Mouse (Mus musculus) kidney, adult 2 months (tissue): ENCODE results near the gene Sptssb. TPM values are rescaled to one million over a fixed set of nuclear protein-coding genes. Genes with fewer than 3 reads are reported as not detected.

Experiments
- DNase-seq: peaks from one replicate; pipeline ENCODE4 v3.0.0; 2021
- H3K27ac ChIP-seq: fragments of 200-500 bp; 2 replicates; pipeline ENCODE4 v1.5.1; 2012; ENCODE audit warnings: low read depth, low read length, control low read depth, inconsistent platforms; ENCODE audit not compliant: insufficient read depth
- H3K27me3 ChIP-seq: fragments of 200-500 bp; replicated peaks from 2 replicates; pipeline ENCODE4 v1.6.1; 2012; ENCODE audit warnings: mild to moderate bottlenecking, moderate library complexity, low read length, inconsistent platforms; ENCODE audit not compliant: control insufficient read depth, insufficient read depth
- H3K36me3 ChIP-seq: fragments of 200-500 bp; 2 replicates; pipeline ENCODE4 v1.6.1; 2012; ENCODE audit warnings: mild to moderate bottlenecking, moderate library complexity, low read length, inconsistent platforms; ENCODE audit not compliant: control insufficient read depth, insufficient read depth
- H3K4me1 ChIP-seq: fragments of 200-500 bp; 2 replicates; pipeline ENCODE4 v1.6.1; 2011; ENCODE audit warnings: low read length; ENCODE audit not compliant: control insufficient read depth, insufficient read depth
- H3K4me3 ChIP-seq: fragments of 200-500 bp; 2 replicates; pipeline ENCODE4 v1.5.1; 2011; ENCODE audit warnings: mild to moderate bottlenecking, low read depth, low read length, control low read depth; ENCODE audit not compliant: insufficient read depth
- CTCF ChIP-seq: fragments of 200-500 bp; conservative IDR thresholded peaks from 2 replicates; pipeline ENCODE4 v1.5.1; 2011; ENCODE audit warnings: low read depth, mild to moderate bottlenecking, control low read depth, low read length, moderate library complexity, mixed read lengths; ENCODE audit not compliant: insufficient read depth, insufficient read length
- POLR2A ChIP-seq: fragments of 200-500 bp; IDR thresholded peaks from one replicate; pipeline ENCODE4 v1.6.1; 2011; ENCODE audit warnings: low read depth, low read length, control low read depth
- WGBS: fragments of 180-500 bp; shearing (Covaris S2); methylation state at CpG from one replicate; pipeline ENCODE4 v1.1.7; 2018; 5-methylcytosine and 5-hydroxymethylcytosine counted together
- polyA plus RNA-seq: library from polyadenylated mRNA; depleted of rRNA; stranded (reverse); fragments of >200 nt; gene quantifications from 2 replicates; pipeline ENCODE4 v1.2.3, GENCODE M21; 2012

Gene Sptssb
- polyA plus RNA-seq, 1 experiment = 14.5 TPM

DNA sequence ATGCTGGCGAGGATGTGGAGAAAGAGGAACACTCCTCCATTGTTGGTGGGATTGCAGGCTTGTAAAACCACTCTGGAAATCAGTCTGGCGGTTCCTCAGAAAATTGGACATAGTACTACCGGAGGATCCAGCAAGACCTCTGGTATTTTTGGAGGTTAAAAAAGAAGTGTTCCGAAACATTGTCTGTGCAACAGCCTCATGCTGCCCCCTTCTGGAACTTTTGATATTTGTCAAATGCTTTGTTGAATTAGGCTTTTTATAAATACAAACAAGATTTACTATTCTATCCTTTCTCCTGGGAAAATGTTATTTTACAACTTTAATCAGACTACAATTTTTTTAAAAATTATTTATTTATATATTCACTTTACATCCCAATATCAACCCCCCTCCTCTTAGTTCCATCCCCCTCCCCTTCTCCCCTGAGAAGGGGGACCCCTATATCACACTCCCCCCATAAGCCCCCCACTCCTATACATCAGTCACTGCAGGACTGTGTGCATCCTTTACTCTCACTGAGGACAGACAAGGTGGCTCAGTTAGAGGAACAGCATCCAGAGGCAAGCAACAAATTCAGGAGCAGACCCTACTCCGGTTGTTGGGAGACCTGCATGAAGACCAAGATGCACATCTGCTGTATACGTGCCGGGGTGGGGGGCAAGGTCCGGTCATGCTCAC, 38.3 kb upstream of the Sptssb start:
- TF ChIP-seq CTCF = no peak
- no peak for TF ChIP-seq POLR2A
- Histone ChIP-seq H3K4me1 (no peaks in the 10 kb centered on the region), H3K27me3 (no peaks in the 10 kb centered on the region), H3K27ac (no peak overlapping the region), H3K36me3 (no peaks in the 10 kb centered on the region), H3K4me3 (no peak overlapping the region)
- DNase-seq = peak; percentile 46
- 67% methylated on average over 7 of the region's 8 CpGs for WGBS

DNA sequence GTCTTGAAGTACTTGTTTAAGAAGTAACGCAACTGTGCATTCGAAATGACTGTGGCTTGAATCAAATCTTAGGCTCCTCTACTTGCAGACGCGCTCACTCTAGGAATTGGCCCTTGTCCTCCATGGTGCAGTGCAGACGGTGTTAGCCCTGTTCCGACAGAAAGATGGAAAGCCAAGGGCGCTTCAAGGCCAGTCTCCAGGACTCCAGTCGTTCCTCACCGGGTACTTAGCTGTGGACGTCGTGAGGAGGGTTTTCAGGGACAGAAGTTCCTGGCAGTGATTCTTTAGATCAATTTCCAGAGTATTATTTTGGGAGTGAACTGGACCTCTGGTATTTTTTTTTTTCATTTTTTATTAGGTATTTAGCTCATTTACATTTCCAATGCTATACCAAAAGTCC, 35.8 kb upstream of the Sptssb start:
- Histone ChIP-seq H3K4me3 (no peak overlapping the region), H3K27me3 (no peaks in the 10 kb centered on the region), H3K4me1 (no peaks in the 10 kb centered on the region), H3K36me3 (no peaks in the 10 kb centered on the region), H3K27ac (no peak overlapping the region)
- DNase-seq = no peak
- TF ChIP-seq POLR2A = no peak
- no peak for TF ChIP-seq CTCF
- WGBS = 83% methylated on average over 11 of the region's 11 CpGs

DNA sequence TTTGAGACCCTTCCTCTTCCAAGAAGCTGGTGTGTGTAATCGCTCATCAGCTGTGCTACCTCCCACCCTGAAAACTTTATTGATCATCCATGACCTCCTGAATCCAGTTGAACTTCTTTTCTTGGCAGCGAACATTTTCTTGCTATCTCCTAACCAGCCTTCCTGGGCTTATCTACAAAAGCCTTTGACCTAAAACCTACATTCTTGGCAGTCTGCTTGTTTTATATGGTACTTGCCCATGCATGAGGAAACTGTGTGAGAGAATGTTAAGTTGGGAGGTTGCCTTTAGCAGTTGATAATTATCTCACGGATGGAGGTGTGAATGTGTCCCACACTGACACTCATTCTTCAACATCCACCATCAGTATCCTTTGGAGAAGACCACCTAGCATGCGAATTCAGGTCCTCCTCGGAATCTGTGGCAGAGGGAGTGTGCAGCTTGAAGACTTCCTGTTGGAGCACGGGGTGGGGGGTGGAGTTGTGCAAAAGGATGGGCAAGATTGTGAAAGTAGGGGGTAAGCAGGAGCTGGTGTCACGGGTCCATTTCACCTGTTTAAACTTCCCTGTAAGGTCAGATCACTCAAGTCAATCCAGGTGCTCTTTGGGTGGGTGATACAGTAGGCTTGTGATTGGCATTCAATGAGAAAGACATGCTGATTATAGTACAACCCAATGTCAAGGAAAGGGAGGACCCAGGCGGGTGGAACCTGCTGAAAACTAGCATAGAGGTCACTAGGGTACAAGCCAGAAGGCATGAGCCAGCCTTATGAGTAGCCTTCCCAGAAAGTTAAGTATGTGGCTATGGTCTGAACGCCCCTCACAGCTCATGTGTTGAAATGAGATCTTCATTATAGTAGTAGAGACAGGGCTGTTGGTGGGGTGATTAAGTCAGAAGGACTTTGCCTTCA, 32.7 kb upstream of the Sptssb start:
- no peak for DNase-seq
- H3K4me3 ChIP-seq = no peak overlapping the region
- 77% methylated on average over 9 of the region's 9 CpGs for WGBS
- no peak overlapping the region for H3K27ac ChIP-seq
- H3K36me3 ChIP-seq = no peaks in the 10 kb centered on the region
- H3K27me3 ChIP-seq = no peaks in the 10 kb centered on the region
- no peaks in the 10 kb centered on the region for H3K4me1 ChIP-seq
- TF ChIP-seq POLR2A = no peak
- no peak for TF ChIP-seq CTCF

DNA sequence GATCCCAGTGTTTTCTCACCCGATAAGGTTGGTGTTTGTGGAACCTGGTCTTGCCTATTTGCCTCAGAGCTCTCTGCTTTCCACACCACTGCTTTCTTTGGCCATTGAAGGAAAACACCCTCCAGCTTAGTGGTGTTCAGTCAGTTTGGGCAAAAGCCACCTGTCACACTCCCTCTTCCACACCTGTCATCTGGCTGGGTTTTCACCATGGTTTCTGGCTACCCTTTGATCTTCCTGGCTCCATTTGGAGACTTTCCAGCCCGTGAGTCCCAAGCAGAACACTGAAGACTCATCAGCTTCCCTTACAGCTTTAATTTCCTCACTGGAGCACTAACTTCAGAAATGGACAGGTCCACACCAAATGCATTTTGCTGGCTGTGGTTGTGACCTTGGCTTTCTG, 26.1 kb upstream of the Sptssb start:
- Histone ChIP-seq H3K27ac (no peak overlapping the region), H3K27me3 (no peaks in the 10 kb centered on the region), H3K4me3 (no peak overlapping the region), H3K4me1 (no peaks in the 10 kb centered on the region), H3K36me3 (no peaks in the 10 kb centered on the region)
- peak; percentile 56 for DNase-seq
- 36% methylated on average over 2 of the region's 2 CpGs for WGBS
- TF ChIP-seq POLR2A = no peak
- TF ChIP-seq CTCF = no peak

DNA sequence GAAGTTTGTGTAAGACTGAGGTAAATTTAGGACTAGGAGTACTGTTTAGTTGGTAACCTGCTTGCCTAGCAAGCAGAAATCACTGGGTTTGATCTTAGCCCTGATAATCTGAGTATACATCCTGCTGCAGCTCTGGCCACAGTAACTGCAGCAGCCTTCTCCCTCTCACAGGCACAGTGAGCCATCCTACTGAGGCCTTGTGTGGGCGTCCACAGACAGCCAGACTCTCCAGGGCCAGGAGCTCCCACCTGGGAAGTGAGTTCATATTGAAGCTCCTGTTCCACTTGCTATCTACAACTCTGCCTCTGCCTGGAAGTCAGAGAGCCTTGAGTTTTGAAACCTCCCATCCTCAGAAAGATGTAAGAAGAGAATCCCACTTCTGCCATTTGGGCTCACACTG, 24.0 kb upstream of the Sptssb start:
- Histone ChIP-seq H3K27me3 (no peaks in the 10 kb centered on the region), H3K27ac (no peak overlapping the region), H3K4me3 (no peak overlapping the region), H3K4me1 (no peaks in the 10 kb centered on the region), H3K36me3 (no peaks in the 10 kb centered on the region)
- no peak for TF ChIP-seq CTCF
- TF ChIP-seq POLR2A = no peak
- 81% methylated on average over 1 of the region's 1 CpGs for WGBS
- no peak for DNase-seq

DNA sequence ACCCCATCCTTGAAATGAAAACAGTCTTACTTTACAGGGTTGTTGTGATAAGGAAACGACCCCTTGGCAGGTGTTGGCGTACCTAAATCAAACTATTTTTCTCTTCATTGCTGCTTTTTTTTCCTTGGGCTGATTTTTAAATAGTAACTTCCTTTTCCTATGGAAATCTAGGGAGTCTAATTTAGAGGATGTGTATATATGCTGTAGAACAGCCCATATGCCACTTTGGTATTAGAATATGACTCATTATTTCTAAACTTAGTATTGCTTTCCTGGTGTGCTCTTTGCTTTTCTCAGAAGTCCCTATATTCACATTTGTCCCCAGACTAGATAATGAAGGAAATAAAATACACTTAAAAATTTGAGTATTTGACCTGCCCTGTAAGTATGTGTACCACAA, 17.8 kb upstream of the Sptssb start:
- DNase-seq = no peak
- Histone ChIP-seq H3K27me3 (no peaks in the 10 kb centered on the region), H3K4me1 (no peaks in the 10 kb centered on the region), H3K27ac (no peak overlapping the region), H3K4me3 (no peak overlapping the region), H3K36me3 (no peaks in the 10 kb centered on the region)
- TF ChIP-seq CTCF (no peak), POLR2A (no peak)
- 64% methylated on average over 2 of the region's 2 CpGs for WGBS

DNA sequence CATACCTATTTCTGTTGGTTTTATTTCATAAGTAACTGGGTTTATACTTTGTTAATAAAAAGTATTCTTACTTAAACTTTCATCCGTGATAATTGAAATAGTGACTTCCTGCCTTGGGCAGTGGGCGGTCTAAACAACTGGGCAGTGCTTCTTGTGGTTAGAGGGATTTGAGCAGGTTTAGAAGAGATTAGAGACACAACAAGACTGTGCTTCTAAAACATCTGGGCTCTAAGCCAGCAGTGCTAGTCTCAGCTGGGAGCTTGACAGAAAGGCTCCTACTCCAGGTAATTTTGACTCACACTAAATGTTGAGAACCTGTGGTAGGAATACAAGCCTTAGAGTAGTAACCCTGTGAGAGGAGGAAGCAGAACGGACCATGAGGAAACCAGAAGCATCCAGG, 15.0 kb upstream of the Sptssb start:
- no peaks in the 10 kb centered on the region for H3K4me1 ChIP-seq
- DNase-seq = no peak
- no peaks in the 10 kb centered on the region for H3K36me3 ChIP-seq
- no peak for TF ChIP-seq CTCF
- no peak for TF ChIP-seq POLR2A
- H3K27me3 ChIP-seq = no peaks in the 10 kb centered on the region
- WGBS = 75% methylated on average over 3 of the region's 3 CpGs
- H3K4me3 ChIP-seq = no peak overlapping the region
- no peak overlapping the region for H3K27ac ChIP-seq
